Mouse (Mus musculus) left cerebral cortex, postnatal 4 days (tissue): Measurements from ENCODE around the gene Cacng3. TPM values are rescaled to one million over a fixed set of nuclear protein-coding genes. Genes with fewer than 3 reads are reported as not detected.

Source experiments
- DNase-seq: peaks from one replicate; pipeline ENCODE4 v3.0.0-alpha.2; 2022
- intact Hi-C: fragments of 180-260 bp; cut with DNase I; formaldehyde crosslinking; loops from one replicate; pipeline ENCODE4 v1.15.1; 2025
- total RNA-seq, 2 experiments: library from RNA; stranded (reverse); gene quantifications; 2 replicates each; pipeline ENCODE4 v1.2.3; 2021

Cacng3 gene
- total RNA-seq, 2 experiments from 2014 or later: 32.2 to 39.0 TPM

DNA sequence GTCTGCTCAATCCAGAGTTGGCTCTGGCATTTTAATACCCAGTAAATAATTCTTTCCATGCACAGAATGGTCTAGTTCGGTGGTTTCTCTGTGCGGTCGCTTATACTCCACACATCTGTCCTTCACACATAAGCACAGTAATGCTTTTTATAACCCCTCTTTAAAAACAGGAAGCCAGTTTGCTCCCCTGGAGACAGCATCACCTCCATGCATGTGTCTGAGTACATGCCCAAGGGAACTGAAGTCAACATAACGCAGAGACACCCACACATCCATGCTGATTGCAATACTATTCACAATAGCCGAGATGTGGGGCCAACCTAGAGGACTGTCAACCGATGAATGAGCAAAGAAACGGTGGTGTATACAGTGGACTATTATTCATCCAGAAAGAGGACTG is 147.3 kb downstream of the Cacng3 start:
- intact Hi-C loops: no loop called here
- DNase-seq: no peak
